Mouse (Mus musculus) right cerebral cortex, postnatal 36 days (tissue): ENCODE results near the gene Ptafr.

Source experiments
- DNase-seq, 2 experiments: peaks; one replicate each; pipeline ENCODE4 v3.0.0; 2022; ENCODE audit warnings: low spot score in 2 of 2, mixed read lengths in 1 of 2

The Ptafr gene

DNA sequence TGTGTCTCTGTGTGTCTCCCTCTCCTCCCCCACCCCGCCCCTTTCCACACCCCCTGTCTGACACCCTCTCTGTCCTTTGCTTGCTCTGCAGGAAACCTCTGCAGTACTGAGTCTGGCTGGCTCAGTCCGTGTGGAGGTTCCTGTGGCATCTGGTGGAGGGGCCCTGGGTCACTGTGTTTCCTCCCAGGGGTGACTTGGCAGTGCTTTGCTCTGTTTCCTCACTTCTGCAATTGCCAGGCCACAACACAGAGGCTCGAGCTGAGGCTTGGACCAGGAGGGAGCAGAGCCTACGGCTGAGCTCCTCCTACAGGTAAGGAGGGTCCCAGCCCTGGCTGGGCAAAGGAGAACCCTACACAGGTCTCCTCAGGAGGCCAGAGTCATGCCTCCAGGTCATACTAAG lies at the start of gene Ptafr:
Ptafr (plus strand) TSS at position 103 of the 400 bp plus-strand sequence.
- peak in 1 of 2 experiments; percentile 14 for DNase-seq

- peak; percentile 43 to 58 for DNase-seq
Observed at GRCm38 (mm10) chr4:132514555-132515135, 49.2 kb upstream of the Ptafr start.

DNA sequence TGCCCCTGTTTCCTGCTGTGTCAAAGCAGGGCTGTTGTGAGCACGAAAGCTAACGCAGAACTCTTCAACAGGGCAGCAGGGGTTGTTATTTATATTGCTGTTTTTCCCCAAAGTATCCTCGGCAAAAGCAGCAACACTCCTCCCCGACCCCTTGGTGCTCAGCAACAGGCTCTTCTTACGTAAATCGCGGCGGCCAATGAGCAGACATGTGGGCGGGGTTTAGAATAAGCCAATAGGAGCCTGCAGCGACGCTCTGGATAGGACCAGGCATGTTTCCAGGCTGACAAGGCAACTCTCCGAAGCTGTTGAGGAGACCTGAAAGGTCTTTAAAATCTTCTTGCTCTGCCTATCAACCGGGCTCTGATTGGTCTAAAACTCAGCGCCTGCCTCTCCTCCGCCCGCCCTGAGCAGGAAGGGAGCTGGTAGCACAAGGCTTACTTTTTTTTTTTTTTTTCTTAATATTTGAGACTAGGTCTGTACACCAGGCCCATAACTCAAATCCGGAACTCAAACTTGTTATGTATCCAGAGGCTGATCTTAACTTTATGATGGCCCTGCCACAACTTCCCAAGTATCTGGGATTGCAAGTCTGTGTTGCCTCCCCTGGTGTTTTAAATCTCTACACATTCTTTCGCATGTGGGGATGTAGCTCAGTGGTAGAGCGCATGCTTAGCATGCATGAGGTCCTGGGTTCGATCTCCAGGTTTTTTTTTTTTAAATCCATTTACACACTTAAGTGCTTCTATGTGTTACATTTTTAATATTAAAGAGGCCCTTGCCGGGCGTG lies 48.3 kb upstream of the Ptafr start:
- peak; percentile 92 for DNase-seq

DNA sequence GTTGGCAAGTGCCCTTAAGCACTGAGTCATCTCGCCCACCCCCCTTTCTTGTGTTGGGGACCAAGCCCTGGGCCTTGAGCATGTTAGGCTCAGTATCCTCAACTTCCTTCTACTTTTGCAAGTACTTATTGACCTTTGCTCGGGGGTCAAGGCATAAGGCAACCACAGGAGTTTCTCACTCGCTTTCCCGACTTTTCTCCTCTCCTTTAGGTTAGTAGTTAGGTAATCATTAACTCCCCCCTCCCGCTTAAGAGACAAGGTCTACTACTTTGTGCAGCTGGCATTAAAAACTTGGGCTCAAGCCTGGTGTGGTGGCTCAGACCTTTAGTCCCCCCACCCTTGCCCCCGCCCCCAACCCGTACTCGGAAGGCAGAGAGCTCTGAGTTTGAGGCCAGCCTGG lies 45.8 kb upstream of the Ptafr start:
- DNase-seq, result no peak

DNA sequence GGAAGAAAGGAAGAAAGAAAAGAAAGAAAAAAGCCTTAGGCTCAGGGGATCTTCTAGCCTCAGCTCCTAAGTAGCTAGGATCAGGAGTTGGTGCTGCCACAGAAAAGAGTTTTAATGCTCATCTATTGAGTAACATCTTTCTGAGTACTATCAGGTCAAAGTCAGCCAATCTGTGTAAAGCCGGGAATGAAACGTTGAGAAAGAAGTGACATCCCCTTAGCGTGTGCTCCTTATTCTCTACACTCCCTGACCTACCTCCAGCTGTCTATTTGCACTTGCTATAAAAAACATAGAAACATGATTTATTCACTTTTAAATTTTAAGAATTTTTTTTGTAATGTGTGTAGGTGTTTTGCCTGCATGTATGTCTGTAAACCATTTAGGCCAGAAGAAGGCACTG lies 44.7 kb upstream of the Ptafr start:
- DNase-seq, result no peak

GRCm38 (mm10) chr4:132524321-132524741 lies 39.5 kb upstream of the Ptafr start:
- DNase-seq, result no peak

- no peak for DNase-seq
Observed at GRCm38 (mm10) chr4:132524808-132525207, 39.1 kb upstream of the Ptafr start.

DNA sequence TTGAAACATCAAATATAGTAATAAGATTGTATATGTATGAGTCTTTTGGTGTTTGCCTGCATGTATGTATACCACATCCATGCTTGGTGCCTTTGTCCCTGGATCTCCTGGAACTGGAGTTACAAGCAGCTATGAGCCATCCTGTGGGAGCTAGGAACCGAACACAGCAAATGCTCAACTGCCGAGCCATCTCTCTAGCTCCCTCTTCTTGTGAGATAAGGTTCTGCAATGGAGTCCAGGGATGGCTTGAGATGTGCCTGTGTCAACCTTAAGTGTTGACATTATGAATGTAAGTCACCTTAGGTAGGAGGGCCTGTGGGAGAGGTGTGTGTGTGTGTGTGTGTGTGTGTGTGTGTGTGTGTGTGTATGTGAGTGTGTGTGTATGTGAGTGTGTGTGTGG lies 37.2 kb upstream of the Ptafr start:
- DNase-seq, result no peak

GRCm38 (mm10) chr4:132527917-132528522 lies 35.8 kb upstream of the Ptafr start:
- DNase-seq, result no peak

GRCm38 (mm10) chr4:132529344-132529743 lies 34.5 kb upstream of the Ptafr start:
- DNase-seq, result no peak

GRCm38 (mm10) chr4:132530033-132530804 lies 33.6 kb upstream of the Ptafr start:
- no peak for DNase-seq

DNA sequence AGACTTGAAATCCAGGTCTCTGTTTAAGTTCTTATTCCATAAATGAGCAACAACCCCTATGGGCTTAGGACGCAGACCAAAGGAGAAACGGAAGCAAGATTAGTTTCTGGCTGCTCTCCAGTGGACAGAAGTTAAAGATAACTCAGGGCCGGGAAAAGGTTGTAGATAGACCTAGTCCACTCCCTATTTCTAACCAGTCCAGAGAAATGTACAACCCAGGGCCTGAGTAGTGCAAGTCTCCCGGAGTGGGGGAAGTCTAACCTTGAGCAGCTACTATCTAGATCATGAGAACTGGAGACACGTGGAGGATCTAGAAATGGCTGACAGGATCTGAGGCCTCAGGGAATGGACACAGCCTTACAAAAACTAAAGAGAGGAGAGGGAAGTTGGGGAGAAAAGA lies 31.4 kb upstream of the Ptafr start:
- DNase-seq, result no peak

- DNase-seq, result peak; percentile 82 to 86
Observed at GRCm38 (mm10) chr4:132532981-132533916, 30.6 kb upstream of the Ptafr start, which contains the start of gene Atpif1. TSS of gene Atpif1 (minus strand) at chr4:132533659.

DNA sequence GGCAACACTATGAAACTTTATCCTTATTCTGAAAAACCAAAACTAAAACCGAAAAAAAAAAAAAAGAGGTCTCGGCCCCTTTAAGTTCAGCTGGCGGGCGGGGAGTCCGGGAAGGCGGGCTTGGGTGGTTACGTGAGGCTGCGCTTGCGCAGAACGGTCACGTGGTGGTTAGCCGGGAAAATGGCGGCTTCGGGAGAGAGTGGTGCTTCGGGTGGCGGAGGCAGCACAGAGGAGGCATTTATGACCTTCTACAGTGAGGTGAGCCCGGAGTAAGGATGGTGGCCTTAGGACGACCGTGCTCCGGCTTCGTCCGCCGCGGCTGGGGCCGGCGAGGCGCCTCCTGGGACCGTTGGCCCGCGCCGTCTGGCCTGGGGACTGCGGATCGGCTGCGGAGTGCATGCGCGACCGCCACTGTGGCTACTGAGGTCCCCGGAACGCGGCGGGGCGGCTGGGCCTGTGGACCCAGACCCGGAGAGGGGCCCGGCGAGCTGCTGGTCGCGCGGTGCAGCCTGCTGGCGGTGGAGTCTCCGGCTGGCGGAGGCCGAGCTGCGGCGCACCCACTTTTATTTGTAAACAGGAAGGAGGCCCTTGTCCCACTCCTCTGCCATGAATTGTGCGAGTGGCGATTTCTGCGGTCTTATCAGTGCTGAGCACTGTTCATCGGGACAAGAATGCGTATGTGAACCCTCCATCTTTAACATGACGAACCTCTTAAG lies 28.3 kb upstream of the Ptafr start, which contains the start of gene Dnajc8:
Dnajc8 (plus strand) TSS at position 145 of the 716 bp plus-strand sequence.
- DNase-seq, result peak; percentile 88 to 90

DNA sequence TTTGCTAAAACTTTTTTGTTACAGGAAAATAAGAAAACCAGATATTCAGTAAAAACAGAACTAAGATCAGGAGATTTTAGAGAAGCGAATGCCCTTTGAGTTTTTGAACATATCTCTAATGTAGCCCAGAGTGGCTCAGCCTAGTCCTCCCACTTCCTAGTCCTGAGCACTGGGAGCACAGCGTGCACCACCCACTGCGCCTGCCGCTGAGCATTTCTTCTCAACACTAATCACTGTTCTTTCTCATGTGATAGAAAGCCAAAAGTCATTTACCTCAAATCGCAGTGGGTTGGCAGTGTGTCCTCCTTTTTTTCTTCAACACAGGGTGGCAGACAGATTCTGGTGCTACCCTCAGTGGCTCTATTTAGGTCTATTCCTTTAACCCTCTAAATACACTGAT lies 24.4 kb upstream of the Ptafr start:
- DNase-seq, result no peak

DNA sequence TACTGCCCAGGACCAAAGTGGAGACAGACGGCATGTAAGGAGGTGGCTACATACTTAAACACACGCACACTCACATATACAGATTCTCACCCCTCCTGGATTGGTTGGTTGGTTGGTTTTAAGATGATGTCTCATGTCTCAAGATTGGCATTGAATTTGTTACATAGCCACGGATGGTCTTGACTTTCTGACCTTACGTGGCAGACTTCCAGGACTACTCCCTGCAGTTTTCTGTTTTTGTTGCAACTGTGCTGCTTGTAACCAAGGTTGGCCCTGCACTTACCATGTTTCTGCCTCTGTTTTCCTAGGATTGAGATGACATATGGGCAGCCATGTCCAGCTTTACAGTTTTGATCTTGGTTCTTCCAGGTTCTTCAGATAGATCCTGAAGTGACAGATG lies 22.5 kb upstream of the Ptafr start:
- no peak for DNase-seq

DNA sequence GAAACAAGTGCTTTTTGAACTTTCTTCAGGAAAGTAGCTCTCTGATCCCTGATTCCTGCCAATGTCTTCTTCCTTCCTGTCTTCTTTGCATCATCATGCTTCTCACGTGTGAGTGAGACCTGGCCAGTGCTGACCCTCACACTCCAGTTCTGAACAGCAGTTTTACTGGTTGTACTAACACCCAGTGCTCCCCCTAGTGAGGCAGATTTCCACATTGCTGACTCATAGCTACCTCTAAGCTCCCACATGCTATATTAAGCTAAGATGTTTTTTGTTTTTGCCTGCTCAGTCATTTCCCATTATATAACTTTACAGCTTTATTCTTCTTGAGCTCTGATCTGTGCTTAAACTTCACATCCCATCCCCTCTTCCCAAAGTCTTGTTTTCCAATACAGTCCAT lies 21.1 kb upstream of the Ptafr start:
- DNase-seq, result peak in 1 of 2 experiments; percentile 38

- peak; percentile 42 to 44 for DNase-seq
Observed at GRCm38 (mm10) chr4:132545851-132546250, 18.0 kb upstream of the Ptafr start.

DNA sequence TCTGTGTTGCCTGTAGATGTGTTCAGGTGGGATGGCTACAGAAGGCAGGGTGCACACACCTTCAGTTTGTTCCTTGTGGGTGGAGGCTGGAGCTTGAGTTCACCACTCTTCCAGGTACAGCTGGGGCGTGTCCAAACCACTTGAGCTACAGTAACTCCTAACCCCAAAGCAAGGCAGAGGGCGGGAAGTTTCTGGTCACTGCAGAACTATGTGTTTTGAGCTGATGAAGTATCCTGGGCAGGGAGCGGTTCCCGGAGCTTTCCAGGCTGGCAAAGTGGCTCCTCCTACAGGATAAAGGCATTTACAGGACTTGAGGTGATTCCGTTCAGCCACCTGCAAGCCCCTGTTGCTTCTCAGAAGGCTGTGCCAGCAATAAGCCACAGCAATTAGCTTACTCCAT lies 9.6 kb upstream of the Ptafr start:
- no peak for DNase-seq

DNA sequence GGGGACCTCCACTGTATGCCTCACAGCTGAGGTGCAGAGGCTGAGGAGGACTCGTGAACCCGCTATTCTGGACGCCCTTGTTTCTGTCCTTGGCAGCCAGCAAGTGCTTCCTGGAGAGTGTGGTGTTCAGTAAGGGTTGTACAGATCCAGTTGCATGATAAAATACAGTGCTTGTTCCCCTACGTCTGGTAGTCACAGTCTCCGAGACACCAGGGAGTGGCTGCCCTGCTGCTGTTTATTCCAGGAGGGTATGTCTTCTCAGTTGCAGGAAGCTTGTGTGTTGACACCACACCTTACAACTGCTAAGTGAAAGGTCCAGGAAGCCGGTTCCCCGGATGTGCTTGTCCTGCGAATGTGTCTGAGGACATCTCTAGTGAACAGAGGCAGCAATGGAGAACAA lies 9.2 kb upstream of the Ptafr start:
- no peak for DNase-seq
